Comparison of ENCODE assay signal across 28 mouse cellular contexts in the genomic region with DNA sequence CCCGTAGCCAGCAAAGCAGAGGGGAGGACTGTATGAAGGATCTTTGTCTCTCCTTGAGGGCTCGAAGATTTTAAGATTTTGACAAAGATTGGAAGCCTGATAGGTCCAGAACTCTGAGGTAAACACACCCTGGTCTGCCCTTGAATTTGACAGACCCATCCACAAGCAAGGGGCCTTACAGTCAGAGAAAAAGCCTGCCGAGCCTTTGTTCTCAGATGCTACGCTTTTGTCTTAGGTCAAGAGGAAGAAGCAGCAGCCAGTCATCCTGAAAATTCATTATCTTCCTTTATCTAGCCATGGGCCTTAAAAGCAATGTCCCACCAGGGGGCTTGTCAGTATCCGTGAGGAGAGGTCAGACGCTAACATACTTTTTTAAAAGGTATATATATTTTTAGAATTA. TPM values are rescaled to one million over a fixed set of nuclear protein-coding genes. Genes with fewer than 3 reads are reported as not detected.
"Had no signal": no experiment of that assay in that cellular context is flagged by ENCODE, and none has a peak within 500 bp of the region (broad histone marks: within the 10 kb centered on the region; RNA-seq: fewer than 3 reads in every experiment).

No protein-coding gene starts in this region.

- DNase-seq: kidney, adult 2 months; kidney, postnatal 25 days; liver, embryonic 13.5 days; lung, adult 2 months; lung, postnatal 14 days; lung, postnatal 4 days; retina, postnatal 1 day; right cerebral cortex, postnatal 25 days; spleen, adult 18-20 months; thymus, postnatal 25 days had no signal

- H3K4me3 ChIP-seq: liver, embryonic 13.5 days; midbrain, embryonic 13.5 days; stomach, embryonic 15.5 days had no signal

- ATAC-seq: intestine, postnatal 0 days; midbrain, embryonic 13.5 days had no signal

- H3K4me2 ChIP-seq: liver, embryonic 13.5 days; midbrain, embryonic 13.5 days; stomach, embryonic 15.5 days had no signal

- H3K9ac ChIP-seq: liver, embryonic 13.5 days; midbrain, embryonic 13.5 days; stomach, embryonic 15.5 days had no signal

- H3K27me3 ChIP-seq: liver, embryonic 13.5 days; midbrain, embryonic 13.5 days; stomach, embryonic 15.5 days had no signal

- H3K36me3 ChIP-seq: liver, embryonic 13.5 days; midbrain, embryonic 13.5 days; stomach, embryonic 15.5 days had no signal

- H3K27ac ChIP-seq: kidney, postnatal 0 days; liver, embryonic 13.5 days; midbrain, embryonic 13.5 days; stomach, embryonic 15.5 days had no signal

- H3K9me3 ChIP-seq: liver, embryonic 13.5 days; midbrain, embryonic 13.5 days; stomach, embryonic 15.5 days had no signal

RNA-seq across cellular contexts. Expression of a gene that starts 23.2 kb away (rescaled TPM):
- total RNA-seq: megakaryocyte progenitor cell, adult 5-6 weeks had no signal

RNA-seq across cellular contexts. Expression of a gene that starts 39.4 kb away (rescaled TPM):
- total RNA-seq: layer of hippocampus, adult 8-10 months; layer of hippocampus, postnatal 14 days; megakaryocyte progenitor cell, adult 5-6 weeks; megakaryocyte-erythroid progenitor cell, adult 5-6 weeks had no signal
- polyA plus RNA-seq: limb, embryonic 14.5 days; liver, embryonic 13.5 days had no signal

RNA-seq across cellular contexts. Expression of a gene that starts 45.2 kb away (rescaled TPM):
- total RNA-seq: layer of hippocampus, adult 8-10 months; layer of hippocampus, postnatal 14 days; left cerebral cortex, postnatal 36 days; liver, adult 2 months; megakaryocyte progenitor cell, adult 5-6 weeks; megakaryocyte-erythroid progenitor cell, adult 5-6 weeks; neutrophil, adult 5-6 weeks had no signal
- polyA plus RNA-seq: intestine, postnatal 0 days; kidney, adult 2 months; kidney, embryonic 14.5 days; kidney, postnatal 0 days; large intestine, adult 2 months; limb, embryonic 11.5 days; limb, embryonic 14.5 days; liver, adult 2 months; liver, embryonic 13.5 days; liver, embryonic 16.5 days; lung, adult 2 months; lung, embryonic 16.5 days; midbrain, embryonic 13.5 days; stomach, embryonic 15.5 days; thymus, postnatal 0 days had no signal
